Mouse (Mus musculus): ENCODE measurements at regions not wholly inside any gene's neighbourhood (a gene's known extent, or its start where the extent isn't known, plus 50 kb on each side); places are given as distances from the start of the nearest gene placed in this dataset.
"Not testable (repeated sequence)": the region's sequence is repeated elsewhere in the genome, so short reads cannot be mapped to it uniquely, and the experiment has no call there.

DNA sequence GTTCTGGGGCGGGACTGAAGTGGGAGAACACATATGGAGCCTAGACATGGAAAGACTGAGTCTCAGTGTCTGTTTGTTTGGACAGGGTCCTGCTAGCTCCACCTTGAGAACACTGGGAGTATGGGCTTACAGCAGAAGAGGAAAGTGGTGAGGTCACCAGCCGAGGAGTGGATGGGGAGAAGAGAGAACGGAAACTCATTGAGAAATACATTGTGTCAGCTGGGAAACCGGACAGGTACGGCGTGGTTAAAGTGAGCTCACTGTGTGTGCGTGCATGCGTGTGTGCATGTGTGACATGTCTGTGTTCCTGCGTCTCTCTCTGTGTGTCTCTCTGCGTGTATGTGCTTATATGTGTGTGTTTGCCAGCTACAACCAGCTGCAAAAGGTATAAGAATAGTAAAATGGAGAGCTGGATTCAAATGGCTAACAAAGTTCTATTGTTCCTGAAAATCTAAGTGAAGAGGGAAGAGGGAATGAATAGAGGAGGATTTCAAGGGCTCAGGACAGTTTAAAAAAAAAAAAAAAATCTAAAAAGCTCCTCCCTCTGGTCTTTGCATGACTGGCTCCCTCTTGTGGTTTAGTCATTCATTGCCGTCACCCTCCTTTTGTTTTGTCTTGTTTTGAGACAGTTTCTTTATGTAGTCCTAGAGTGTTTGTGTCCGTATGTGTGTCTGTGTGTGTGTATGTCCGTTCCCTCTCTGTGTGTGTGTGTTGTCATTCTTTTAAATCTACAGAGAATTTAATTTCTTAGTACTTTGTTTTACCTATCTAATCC lies 52.0 kb upstream of the Ak4 start:
- DNase-seq = peak; percentile 64

GRCm38 (mm10) chr4:101365299-101365698 lies 53.8 kb upstream of the Ak4 start:
- no peak for DNase-seq

- no peak for DNase-seq
Measured at GRCm38 (mm10) chr4:101364716-101365115, 54.4 kb upstream of the Ak4 start.

DNA sequence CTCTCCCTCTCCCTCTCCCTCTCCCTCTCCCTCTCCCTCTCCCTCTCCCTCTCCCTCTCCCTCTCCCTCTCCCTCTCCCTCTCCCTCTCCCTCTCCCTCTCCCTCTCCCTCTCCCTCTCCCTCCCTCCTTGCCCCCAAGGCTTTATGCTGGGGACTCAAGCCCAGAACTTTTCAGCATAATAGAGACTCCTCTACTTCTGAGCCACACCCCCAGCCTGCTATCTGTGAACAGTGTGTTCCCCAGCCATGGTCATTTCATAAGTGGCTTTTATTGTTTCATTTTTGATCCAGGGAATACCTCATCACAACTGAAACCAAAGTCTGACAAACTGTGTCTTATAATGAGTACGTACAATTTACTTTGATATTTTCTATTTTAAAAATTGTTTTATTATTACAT lies 55.8 kb upstream of the Ak4 start:
- DNase-seq = not testable (repeated sequence)

- DNase-seq = no peak
Measured at GRCm38 (mm10) chr4:101361779-101362178, 57.3 kb upstream of the Ak4 start.

DNA sequence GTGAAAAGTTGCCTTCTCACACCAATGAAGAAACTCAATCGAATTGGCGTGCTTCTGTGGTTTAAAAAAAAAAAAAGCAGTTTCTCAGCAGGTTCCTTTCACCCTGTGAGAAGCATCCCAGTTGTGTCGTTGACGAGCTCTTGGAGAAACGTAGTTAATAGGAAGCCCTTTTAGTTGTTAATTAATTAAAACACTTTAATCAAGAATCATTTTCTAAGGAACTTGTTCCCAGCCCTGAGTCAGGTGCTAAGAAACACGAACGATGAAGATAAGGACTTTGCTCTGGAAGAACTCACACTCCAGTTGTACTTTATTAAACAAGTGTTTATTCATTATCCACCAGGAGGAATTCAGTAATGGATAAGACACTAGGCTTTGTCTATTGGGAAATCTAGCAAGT lies 58.8 kb upstream of the Ak4 start:
- no peak for DNase-seq

DNA sequence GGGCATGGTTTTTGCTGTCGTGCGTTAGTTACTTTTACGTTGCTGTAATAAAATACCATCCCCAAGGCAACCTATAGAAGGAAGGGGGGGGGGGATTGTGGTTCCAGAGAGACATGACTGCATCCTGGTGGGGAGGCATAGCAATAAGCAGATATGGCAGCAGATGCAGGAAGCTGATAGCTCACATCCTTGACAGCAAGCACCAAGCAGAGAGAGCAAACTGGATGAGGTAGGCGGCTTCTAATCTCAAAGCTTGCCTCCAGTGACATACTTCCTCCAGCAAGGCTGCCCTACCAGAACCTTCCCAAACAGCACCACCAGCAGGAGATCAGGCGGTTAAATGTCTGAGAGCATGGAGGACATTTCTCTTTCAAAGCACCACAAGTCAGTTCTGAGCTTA lies 60.0 kb upstream of the Ak4 start:
- no peak for DNase-seq

- no peak for DNase-seq
Measured at GRCm38 (mm10) chr4:101358525-101358924, 60.6 kb upstream of the Ak4 start.

DNA sequence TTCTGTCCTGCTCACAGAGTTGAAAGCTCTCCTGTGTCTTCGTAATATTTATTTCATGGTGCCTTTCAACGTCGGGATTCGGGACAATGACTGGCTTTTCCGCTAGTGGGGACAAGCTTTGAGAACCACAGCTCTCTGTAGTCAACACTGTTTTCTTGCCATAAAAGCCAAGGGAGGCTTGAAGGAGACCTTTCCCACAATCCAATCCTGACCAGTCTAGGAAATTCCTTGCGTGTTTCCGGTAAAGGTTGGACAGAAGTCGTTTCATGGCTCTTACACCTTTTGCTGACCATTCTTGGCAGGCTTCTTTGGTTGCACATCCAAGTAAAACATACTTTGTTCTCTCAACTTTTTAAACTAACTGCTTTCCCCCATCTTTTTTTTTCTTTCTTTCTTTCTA lies 61.2 kb upstream of the Ak4 start:
- no peak for DNase-seq

DNA sequence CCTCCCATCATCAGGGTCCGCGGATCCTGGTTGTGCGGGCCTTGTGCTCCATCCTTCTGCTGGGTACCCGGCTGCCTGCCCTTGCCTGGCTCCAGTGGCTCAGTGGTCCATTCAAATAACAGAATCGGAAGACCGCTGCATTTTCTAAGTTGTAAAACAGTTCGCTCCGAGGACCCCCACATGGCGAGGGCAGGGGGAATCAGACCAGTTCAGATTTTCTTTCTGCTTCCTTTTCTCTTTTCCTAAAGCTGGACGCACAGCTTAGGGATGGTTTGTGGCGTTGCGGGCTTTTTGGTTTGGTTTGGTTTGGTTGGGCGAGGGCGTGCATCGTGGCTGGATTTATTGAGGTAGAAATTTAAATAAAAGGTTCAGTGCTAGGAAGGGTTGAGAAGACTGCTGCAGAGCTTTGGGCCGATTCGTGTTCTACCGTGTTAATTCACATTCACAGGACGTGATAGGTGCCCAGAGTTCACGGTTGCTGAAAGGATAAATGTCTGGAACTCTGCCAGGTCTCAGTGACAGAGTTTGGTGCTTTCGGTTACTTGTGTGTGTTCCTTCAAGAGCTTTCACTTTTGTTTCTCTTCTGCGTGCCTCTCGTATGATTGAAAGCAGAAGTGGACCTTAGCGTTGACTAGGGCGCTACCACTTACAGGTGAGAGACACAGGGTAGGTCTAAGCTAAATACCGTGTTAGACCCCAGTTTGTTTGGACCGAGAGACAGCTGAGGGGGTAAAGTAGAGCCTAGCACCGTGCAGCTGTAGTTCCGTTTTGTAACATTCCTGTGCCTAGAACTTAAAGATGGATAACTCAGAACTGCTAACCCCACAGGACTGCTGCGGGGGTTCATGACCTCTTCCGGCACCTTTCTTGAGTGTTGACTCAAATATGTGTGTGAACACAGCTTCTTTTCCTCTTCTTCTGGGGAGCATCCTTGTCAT lies 61.9 kb upstream of the Ak4 start:
- peak; percentile 50 for DNase-seq

- DNase-seq = peak; percentile 90
Measured at GRCm38 (mm10) chr4:101356093-101356953, 62.8 kb upstream of the Ak4 start.

DNA sequence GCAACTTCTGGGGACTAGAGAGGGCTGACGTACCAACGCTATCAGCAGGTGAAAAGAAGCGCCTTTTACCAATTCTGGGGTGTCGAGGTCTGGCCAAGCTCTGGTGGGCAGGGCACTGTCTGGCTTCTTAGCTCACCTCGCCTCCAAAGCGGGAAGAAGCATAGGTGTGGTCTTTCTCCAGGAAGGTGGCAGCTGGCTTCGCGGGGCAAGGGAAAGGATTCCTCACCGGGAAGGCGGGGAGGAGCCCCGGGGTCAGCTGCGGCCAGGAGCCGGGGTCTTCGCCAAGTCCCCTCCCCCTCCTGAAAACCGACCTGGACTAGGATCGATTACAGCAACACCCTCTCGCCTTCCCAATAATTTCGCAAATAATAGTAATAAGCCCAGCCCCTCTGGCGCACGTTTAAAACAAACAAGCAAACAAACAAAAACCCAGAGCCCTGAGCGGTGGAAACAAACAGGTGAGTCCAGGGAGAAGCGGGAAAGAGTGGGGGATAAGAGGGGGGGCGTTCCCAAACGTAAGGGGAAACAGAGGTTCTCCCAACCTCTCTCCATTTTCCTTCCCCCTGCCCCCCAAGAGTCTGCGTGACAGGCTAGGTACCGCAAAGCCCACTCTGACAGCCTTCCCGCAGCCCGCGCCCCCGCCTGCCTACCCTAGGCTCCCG lies 63.5 kb upstream of the Ak4 start:
- peak; percentile 29 for DNase-seq

DNA sequence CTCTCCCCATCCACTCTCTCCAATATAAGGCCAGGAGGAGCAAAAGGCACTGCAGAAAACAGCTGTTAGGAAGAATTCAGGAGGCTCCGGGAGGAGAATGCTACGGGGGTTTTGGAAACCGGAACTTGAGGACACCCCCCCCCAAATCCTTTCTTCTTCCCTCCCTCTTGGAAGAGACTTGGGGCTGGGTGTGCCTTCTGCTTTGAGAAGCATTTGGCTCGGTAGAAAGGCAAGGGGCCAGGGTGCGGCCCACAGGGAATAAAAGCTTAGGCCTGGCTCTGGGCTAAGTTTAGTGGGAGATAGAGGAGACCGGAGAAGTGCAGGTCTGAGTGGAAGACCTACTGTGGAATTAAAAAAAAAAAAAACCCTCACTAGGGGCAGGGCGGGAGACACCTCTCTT lies 64.1 kb upstream of the Ak4 start:
- peak; percentile 27 for DNase-seq

DNA sequence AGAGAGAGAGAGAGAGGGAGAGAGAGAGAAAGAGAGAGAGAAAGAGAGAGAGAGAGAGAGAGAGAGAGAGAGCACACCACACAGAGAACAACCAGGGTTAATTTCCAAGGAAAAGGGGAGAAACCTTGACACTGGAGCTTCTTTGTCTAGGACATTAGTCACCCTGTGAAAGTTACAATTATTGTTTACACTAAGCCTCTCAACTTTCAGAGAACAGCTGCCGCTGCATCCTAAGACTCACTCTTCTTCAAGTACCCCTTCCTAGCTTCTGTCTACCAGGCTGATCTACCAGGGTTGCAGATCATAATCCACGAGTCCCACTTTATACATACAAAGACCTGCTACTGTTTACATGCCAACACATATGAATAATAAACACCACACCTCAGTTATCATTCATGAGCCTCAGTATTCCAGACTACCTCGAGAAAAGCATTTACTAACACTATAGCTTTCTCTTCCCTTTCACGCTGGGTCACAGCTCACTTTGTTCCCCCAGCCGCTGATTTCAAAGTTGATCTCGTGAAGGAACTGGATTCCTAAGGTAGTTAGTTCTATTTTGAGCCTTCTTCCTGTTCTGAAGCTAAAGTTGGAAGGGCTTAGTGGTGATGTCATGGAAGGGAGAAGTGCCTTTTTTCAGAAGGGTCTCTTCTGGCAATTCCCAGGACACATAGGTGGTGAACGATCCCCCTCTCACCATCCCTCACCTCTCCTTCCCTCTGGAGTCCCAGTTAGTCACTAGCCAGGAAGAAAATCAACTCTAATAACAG lies 64.8 kb upstream of the Ak4 start:
- no peak for DNase-seq

DNA sequence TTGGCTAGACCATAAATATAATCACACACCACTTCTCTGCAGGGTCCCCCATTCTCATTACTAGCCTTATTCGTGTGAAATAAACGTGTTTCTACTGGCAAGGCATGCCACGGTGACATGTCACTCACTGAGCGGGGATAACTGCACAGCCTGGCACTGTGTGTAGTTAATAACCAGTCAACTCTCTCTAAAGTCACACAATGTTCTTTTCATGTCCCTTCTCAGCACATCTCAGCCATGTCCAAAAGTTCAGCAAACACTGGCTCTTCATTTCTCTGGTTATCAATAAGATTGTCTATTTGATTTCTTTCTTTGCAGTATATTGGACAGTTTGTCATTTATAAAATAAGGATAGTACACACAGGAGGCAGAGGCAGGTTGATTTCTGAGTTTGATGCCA lies 66.9 kb upstream of the Ak4 start:
- no peak for DNase-seq

GRCm38 (mm10) chr4:101351716-101352115 lies 67.4 kb upstream of the Ak4 start:
- DNase-seq = no peak

GRCm38 (mm10) chr4:101350656-101351055 lies 68.4 kb upstream of the Ak4 start:
- DNase-seq = no peak

GRCm38 (mm10) chr4:101350222-101350621 lies 68.9 kb upstream of the Ak4 start:
- DNase-seq = no peak

GRCm38 (mm10) chr4:101349413-101349812 lies 69.7 kb upstream of the Ak4 start:
- peak; percentile 48 for DNase-seq

DNA sequence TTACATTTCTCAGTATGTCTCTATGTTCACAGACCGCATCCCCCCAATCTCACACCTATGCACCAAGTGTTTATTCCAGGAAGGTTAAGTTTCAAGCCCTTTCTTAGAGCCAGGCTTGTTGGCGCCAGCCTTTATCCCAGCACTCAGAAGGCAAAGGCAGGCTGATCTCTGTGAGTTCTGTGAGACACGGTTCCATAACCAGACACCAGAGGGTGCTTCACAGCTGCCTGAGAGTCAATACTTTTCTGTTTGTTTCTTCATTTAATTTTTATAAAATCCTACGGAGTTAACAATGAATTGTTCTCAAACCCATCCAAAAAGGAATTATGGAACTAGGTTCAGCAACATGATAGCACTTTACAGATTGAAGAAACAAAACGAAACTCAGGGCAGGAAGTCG lies 71.8 kb upstream of the Ak4 start:
- DNase-seq = no peak

GRCm38 (mm10) chr4:101342071-101342762 lies 76.9 kb upstream of the Ak4 start:
- DNase-seq = no peak
